10 mouse cellular contexts compared by ENCODE assay signal in genomic region chr14:24232641-24233633, GRCm38 (mm10). TPM values are rescaled to one million over a fixed set of nuclear protein-coding genes. Genes with fewer than 3 reads are reported as not detected.
DNase-seq lines count a peak whose midpoint lies in the region; ATAC-seq and TF ChIP-seq lines count a peak whose summit lies in the region.
"Had no signal": no experiment of that assay in that cellular context is flagged by ENCODE, and none has a peak within 500 bp of the region (broad histone marks: within the 10 kb centered on the region; RNA-seq: fewer than 3 reads in every experiment).

No protein-coding gene starts in this region.

- H3K9me3 ChIP-seq in forebrain, postnatal 0 days (ENCODE audit: low read length): no peaks in the 10 kb centered on the region
- no peaks in the 10 kb centered on the region for H3K9me3 ChIP-seq in forebrain, embryonic 11.5 days (ENCODE audit: control insufficient read depth, low read length)
- no peaks in the 10 kb centered on the region for H3K9me3 ChIP-seq in embryonic facial prominence, embryonic 10.5 days
- no peaks in the 10 kb centered on the region for H3K9me3 ChIP-seq in hindbrain, embryonic 16.5 days (ENCODE audit: control insufficient read depth, low read length)
- no peaks in the 10 kb centered on the region for H3K9me3 ChIP-seq in liver, embryonic 15.5 days (replicated peaks)
- H3K9me3 ChIP-seq: heart, embryonic 15.5 days had no signal

- H3K9ac ChIP-seq in forebrain, postnatal 0 days: no peak overlapping the region
- H3K9ac ChIP-seq in forebrain, embryonic 11.5 days (ENCODE audit: low read length): no peak overlapping the region
- H3K9ac ChIP-seq in hindbrain, embryonic 16.5 days (ENCODE audit: low read depth, low read length): no peak overlapping the region
- H3K9ac ChIP-seq in liver, embryonic 15.5 days: no peak overlapping the region
- H3K9ac ChIP-seq: heart, embryonic 15.5 days had no signal

- H3K36me3 ChIP-seq in forebrain, postnatal 0 days (ENCODE audit: insufficient read depth): no peaks in the 10 kb centered on the region
- no peaks in the 10 kb centered on the region; the same call in 1 of the 2 replicates for H3K36me3 ChIP-seq in forebrain, embryonic 11.5 days (ENCODE audit: control insufficient read depth, insufficient read depth, low read length)
- peaks cover 31% of the 10 kb centered on the region for H3K36me3 ChIP-seq in embryonic facial prominence, embryonic 10.5 days (replicated peaks)
- H3K36me3 ChIP-seq in hindbrain, embryonic 16.5 days (ENCODE audit: control insufficient read depth, insufficient read depth, low read length): no peaks in the 10 kb centered on the region
- H3K36me3 ChIP-seq in liver, embryonic 15.5 days (replicated peaks): no peaks in the 10 kb centered on the region
- H3K36me3 ChIP-seq: heart, embryonic 15.5 days had no signal

- ATAC-seq in forebrain, postnatal 0 days: peak; percentile 82
- no peak for ATAC-seq in forebrain, embryonic 11.5 days (replicated peaks; ENCODE audit: low FRiP score)
- ATAC-seq in hindbrain, embryonic 16.5 days: peak; percentile 77; the same call in 1 of the 2 replicates
- peak; percentile 54; the same call in 1 of the 2 replicates for ATAC-seq in liver, embryonic 15.5 days (ENCODE audit: insufficient read depth)

- H3K27ac ChIP-seq in forebrain, postnatal 0 days (ENCODE audit: low read depth, low read length): no peak overlapping the region
- no peak overlapping the region for H3K27ac ChIP-seq in forebrain, embryonic 11.5 days (ENCODE audit: low read depth, low read length)
- H3K27ac ChIP-seq in embryonic facial prominence, embryonic 10.5 days (replicated peaks): peak overlapping the region; percentile 65
- 0 out of 2 replicates have a peak overlapping the region, but pooled peaks have one; percentile 31 for H3K27ac ChIP-seq in hindbrain, embryonic 16.5 days (ENCODE audit: low read depth, low read length)
- peak overlapping the region; percentile 31; the same call in 1 of the 2 replicates for H3K27ac ChIP-seq in liver, embryonic 15.5 days (replicated peaks)
- H3K27ac ChIP-seq: heart, embryonic 15.5 days had no signal

- no peak overlapping the region for H3K4me3 ChIP-seq in forebrain, postnatal 0 days (ENCODE audit: low read depth, low read length)
- H3K4me3 ChIP-seq in forebrain, embryonic 11.5 days (ENCODE audit: low read depth, low read length): no peak overlapping the region
- no peak overlapping the region for H3K4me3 ChIP-seq in embryonic facial prominence, embryonic 10.5 days
- no peak overlapping the region for H3K4me3 ChIP-seq in hindbrain, embryonic 16.5 days (ENCODE audit: low read length)
- no peak overlapping the region for H3K4me3 ChIP-seq in liver, embryonic 15.5 days (replicated peaks)
- H3K4me3 ChIP-seq: heart, embryonic 15.5 days had no signal

- no peaks in the 10 kb centered on the region for H3K27me3 ChIP-seq in forebrain, postnatal 0 days (ENCODE audit: insufficient read depth, low read length)
- H3K27me3 ChIP-seq in forebrain, embryonic 11.5 days (ENCODE audit: control insufficient read depth, insufficient read depth, low read length): no peaks in the 10 kb centered on the region
- no peaks in the 10 kb centered on the region for H3K27me3 ChIP-seq in embryonic facial prominence, embryonic 10.5 days (replicated peaks; ENCODE audit: low read depth, poor library complexity, severe bottlenecking)
- no peaks in the 10 kb centered on the region for H3K27me3 ChIP-seq in hindbrain, embryonic 16.5 days (replicated peaks; ENCODE audit: control insufficient read depth, insufficient read depth, low read length)
- H3K27me3 ChIP-seq in liver, embryonic 15.5 days: no peaks in the 10 kb centered on the region
- H3K27me3 ChIP-seq: heart, embryonic 15.5 days had no signal

- H3K4me1 ChIP-seq in forebrain, postnatal 0 days (ENCODE audit: insufficient read depth): 0 out of 2 replicates have a peak, but pooled peaks cover 4% of the 10 kb centered on the region
- no peaks in the 10 kb centered on the region; the same call in 1 of the 2 replicates for H3K4me1 ChIP-seq in forebrain, embryonic 11.5 days (replicated peaks; ENCODE audit: control insufficient read depth, insufficient read depth, low read length)
- peaks cover 54% of the 10 kb centered on the region for H3K4me1 ChIP-seq in embryonic facial prominence, embryonic 10.5 days
- H3K4me1 ChIP-seq in hindbrain, embryonic 16.5 days (ENCODE audit: control insufficient read depth, insufficient read depth, low read depth, low read length): peaks cover 10% of the 10 kb centered on the region
- peaks cover 27% of the 10 kb centered on the region for H3K4me1 ChIP-seq in liver, embryonic 15.5 days (replicated peaks)

- H3K4me2 ChIP-seq in forebrain, postnatal 0 days (ENCODE audit: low read depth): no peak overlapping the region
- H3K4me2 ChIP-seq in forebrain, embryonic 11.5 days (ENCODE audit: low read depth, low read length, severe bottlenecking): no peak overlapping the region
- no peak overlapping the region for H3K4me2 ChIP-seq in hindbrain, embryonic 16.5 days (ENCODE audit: low read length)
- peak overlapping the region; percentile 18; the same call in 1 of the 2 replicates for H3K4me2 ChIP-seq in liver, embryonic 15.5 days
- H3K4me2 ChIP-seq: heart, embryonic 15.5 days had no signal

- no peak for TF ChIP-seq CTCF in forebrain, postnatal 0 days (IDR thresholded peaks at IDR 0.05; ENCODE audit: low read depth)

- DNase-seq in forebrain, postnatal 0 days: peak; percentile 29
- no peak for DNase-seq in forebrain, embryonic 11.5 days (ENCODE audit: low spot score)
- peak; percentile 64 for DNase-seq in 3134 (ENCODE audit: extremely low read depth, insufficient read length, low spot score)
- DNase-seq in embryonic facial prominence, embryonic 10.5 days (ENCODE audit: low spot score): peak; percentile 23
- no peak for DNase-seq in urinary bladder, adult 18-20 months (ENCODE audit: low spot score in 2 of 2)
- DNase-seq in adrenal gland, postnatal 25 days: no peak

- WGBS in forebrain, postnatal 0 days: 70% methylated on average over 12 of the region's 12 CpGs
- WGBS in forebrain, embryonic 11.5 days: 67% methylated on average over 12 of the region's 12 CpGs
- WGBS in embryonic facial prominence, embryonic 10.5 days: 52% methylated on average over 12 of the region's 12 CpGs
- 67% methylated on average over 12 of the region's 12 CpGs for WGBS in hindbrain, embryonic 16.5 days
- WGBS in liver, embryonic 15.5 days (ENCODE audit: insufficient replicate concordance): 49% methylated on average over 10 of the region's 12 CpGs

RNA-seq across cellular contexts. Expression of gene Dlg5, which starts 12.8 kb away (rescaled TPM):
- total RNA-seq in forebrain, postnatal 0 days (2014; rRNA removed): 45.6 and 70.6 TPM in 2 replicates
- polyA plus RNA-seq in forebrain, postnatal 0 days (2015; fragmentation: Nextera tagmentation; extraction: Ambion mirVana): 9.5 and 14.1 TPM in 2 replicates
- 26.0 and 29.4 TPM in 2 replicates for polyA plus RNA-seq in forebrain, embryonic 11.5 days (2014; fragmentation: Nextera tagmentation; extraction: Ambion mirVana)
- polyA plus RNA-seq in embryonic facial prominence, embryonic 10.5 days (2016; fragmentation: Nextera tagmentation; extraction: Ambion mirVana): 21.1 and 23.5 TPM in 2 replicates
- polyA plus RNA-seq in hindbrain, embryonic 16.5 days (2015; fragmentation: Nextera tagmentation; extraction: Ambion mirVana): 18.4 and 21.0 TPM in 2 replicates
- polyA plus RNA-seq in liver, embryonic 15.5 days (2015; fragmentation: Nextera tagmentation; extraction: Ambion mirVana): 0.97 and 1.1 TPM in 2 replicates
- 66.6 and 85.5 TPM in 2 replicates for total RNA-seq in adrenal gland, postnatal 25 days (2021)
- total RNA-seq: MEL had no signal

Comparison
In these comparisons a context has a peak if more than half of its experiments do, and no peak if none do; other contexts are left out.
1. DNase-seq: peak in forebrain, postnatal 0 days (single experiment), 3134 (single experiment) and embryonic facial prominence, embryonic 10.5 days (single experiment); none in forebrain, embryonic 11.5 days (single experiment), urinary bladder, adult 18-20 months (0 of 2) and adrenal gland, postnatal 25 days (single experiment).
2. H3K27ac ChIP-seq: peak in embryonic facial prominence, embryonic 10.5 days (single experiment), hindbrain, embryonic 16.5 days (single experiment) and liver, embryonic 15.5 days (single experiment); none in forebrain, postnatal 0 days (single experiment) and forebrain, embryonic 11.5 days (single experiment).